Mouse (Mus musculus) forebrain, embryonic 13.5 days (tissue): Measurements from ENCODE around the gene Esrp2. TPM values are rescaled to one million over a fixed set of nuclear protein-coding genes. Genes with fewer than 3 reads are reported as not detected.
A peak's percentile ranks its signal among the peaks of the same experiment; 100 is the strongest.

Source experiments
- ATAC-seq: fragments of 200-750 bp; cut with Nextera tagmentation; 2 replicates; pipeline ENCODE4 v1.8.0; 2017
- H3K27ac ChIP-seq: fragments of 300-500 bp; sonication (generic); 2 replicates; pipeline ENCODE4 v1.5.1; 2015; ENCODE audit warnings: inconsistent platforms, mild to moderate bottlenecking, moderate library complexity
- H3K27me3 ChIP-seq: fragments of 300-500 bp; sonication (generic); 2 replicates; pipeline ENCODE4 v1.6.1; 2015; ENCODE audit warnings: mild to moderate bottlenecking, inconsistent platforms
- H3K36me3 ChIP-seq: fragments of 300-500 bp; sonication (generic); 2 replicates; pipeline ENCODE4 v1.6.1; 2015; ENCODE audit warnings: mild to moderate bottlenecking, inconsistent platforms; ENCODE audit not compliant: poor library complexity, severe bottlenecking
- H3K4me1 ChIP-seq: fragments of 300-500 bp; sonication (generic); 2 replicates; pipeline ENCODE4 v1.6.1; 2015; ENCODE audit warnings: inconsistent platforms
- H3K4me2 ChIP-seq: fragments of 300-500 bp; sonication (generic); 2 replicates; pipeline ENCODE4 v1.6.1; 2015; ENCODE audit warnings: inconsistent platforms, mild to moderate bottlenecking, moderate library complexity
- H3K4me3 ChIP-seq: fragments of 300-500 bp; sonication (generic); 2 replicates; pipeline ENCODE4 v1.5.1; 2015; ENCODE audit warnings: mild to moderate bottlenecking, inconsistent platforms
- H3K9ac ChIP-seq: fragments of 300-500 bp; sonication (generic); 2 replicates; pipeline ENCODE4 v1.6.1; 2015; ENCODE audit warnings: mild to moderate bottlenecking, inconsistent platforms
- H3K9me3 ChIP-seq: fragments of 300-500 bp; sonication (generic); replicated peaks from 2 replicates; pipeline ENCODE4 v1.6.1; 2016; ENCODE audit warnings: inconsistent platforms
- whole genome bisulfite sequencing: fragments of 180-500 bp; shearing (Covaris S2); methylation state at CpG from one replicate; pipeline ENCODE4 v1.1.7; 2015; 5-methylcytosine and 5-hydroxymethylcytosine counted together
- polyA plus RNA-seq: library from polyadenylated mRNA; unstranded; fragments of >200 nt; fragmentation: Nextera tagmentation; extraction: Ambion mirVana; gene quantifications from 2 replicates; pipeline ENCODE4 v1.2.1, GENCODE M21; 2015

Esrp2 gene
- polyA plus RNA-seq, 1 experiment from 2014 or later: 0.23 TPM

GRCm38 (mm10) chr8:106145331-106145730 is 8.6 kb upstream of the Esrp2 start:
- WGBS: 95% methylated on average over 2 of the region's 2 CpGs
- Histone ChIP-seq H3K4me1 (no peaks in the 10 kb centered on the region), H3K9ac (no peak overlapping the region), H3K9me3 (no peaks in the 10 kb centered on the region), H3K27me3 (peaks cover 1% of the 10 kb centered on the region; the same call in 1 of the 2 replicates), H3K36me3 (no peaks in the 10 kb centered on the region), H3K27ac (no peak overlapping the region), H3K4me3 (no peak overlapping the region), H3K4me2 (no peak overlapping the region)
- no peak for ATAC-seq

DNA sequence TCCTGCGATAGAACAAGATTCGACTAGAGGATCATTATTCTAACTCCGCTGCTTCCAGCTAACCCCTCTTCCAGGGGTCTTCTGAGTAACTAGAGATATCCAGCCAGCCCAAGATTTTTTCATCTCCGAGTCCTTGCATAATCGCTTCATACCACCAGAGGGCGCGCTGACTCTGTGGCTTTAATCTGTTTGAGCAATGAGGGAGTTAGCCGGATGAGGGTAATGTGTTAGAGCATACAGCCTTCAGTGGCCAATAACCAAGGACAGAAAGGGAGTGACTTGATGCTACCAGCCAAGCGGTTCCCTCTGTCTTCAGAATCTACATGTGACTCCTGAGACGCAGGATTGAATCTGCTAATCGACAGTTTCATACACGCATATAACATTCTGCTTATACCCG is 4.0 kb upstream of the Esrp2 start:
- H3K4me3 ChIP-seq: no peak overlapping the region
- 17% methylated on average over 13 of the region's 13 CpGs for WGBS
- H3K27me3 ChIP-seq: peaks cover 45% of the 10 kb centered on the region
- peak; percentile 69 for ATAC-seq
- no peak overlapping the region for H3K9ac ChIP-seq
- no peak overlapping the region for H3K27ac ChIP-seq
- H3K9me3 ChIP-seq: no peaks in the 10 kb centered on the region
- no peak overlapping the region for H3K4me2 ChIP-seq
- no peaks in the 10 kb centered on the region for H3K36me3 ChIP-seq
- peaks cover 29% of the 10 kb centered on the region for H3K4me1 ChIP-seq

DNA sequence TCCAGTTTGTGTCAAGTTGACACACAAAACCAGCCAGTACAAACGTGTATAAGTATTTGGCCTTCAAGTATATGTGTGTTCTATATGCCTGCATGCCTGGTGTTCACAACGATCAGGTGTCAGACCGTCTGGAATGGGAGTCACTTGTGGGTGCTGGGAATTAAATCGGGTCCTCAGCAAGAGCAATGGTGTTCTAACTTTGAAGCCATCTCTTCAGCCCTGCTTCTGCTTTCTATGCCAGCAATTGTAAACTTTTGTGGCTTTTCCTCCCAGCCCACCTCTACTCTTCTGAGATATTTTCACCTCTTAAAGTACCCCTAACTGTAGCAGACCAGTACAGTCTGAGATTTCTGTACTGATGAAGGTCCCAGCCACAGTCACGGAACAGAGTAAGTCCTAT is 3.4 kb upstream of the Esrp2 start:
- Histone ChIP-seq H3K36me3 (no peaks in the 10 kb centered on the region), H3K27me3 (peaks cover 51% of the 10 kb centered on the region), H3K9me3 (no peaks in the 10 kb centered on the region), H3K27ac (no peak overlapping the region), H3K4me3 (no peak overlapping the region), H3K4me1 (peaks cover 31% of the 10 kb centered on the region), H3K9ac (no peak overlapping the region), H3K4me2 (no peak overlapping the region)
- no peak for ATAC-seq
- 67% methylated on average over 5 of the region's 5 CpGs for WGBS

GRCm38 (mm10) chr8:106138616-106139015 is 1.8 kb upstream of the Esrp2 start:
- Histone ChIP-seq H3K4me2 (peak overlapping the region; percentile 76), H3K27ac (no peak overlapping the region), H3K9ac (peak overlapping the region; percentile 60; the same call in 1 of the 2 replicates), H3K36me3 (no peaks in the 10 kb centered on the region), H3K4me1 (peaks cover 31% of the 10 kb centered on the region), H3K9me3 (no peaks in the 10 kb centered on the region), H3K27me3 (peaks cover 67% of the 10 kb centered on the region), H3K4me3 (peak overlapping the region; percentile 47)
- 17% methylated on average over 7 of the region's 7 CpGs for WGBS
- no peak for ATAC-seq

DNA sequence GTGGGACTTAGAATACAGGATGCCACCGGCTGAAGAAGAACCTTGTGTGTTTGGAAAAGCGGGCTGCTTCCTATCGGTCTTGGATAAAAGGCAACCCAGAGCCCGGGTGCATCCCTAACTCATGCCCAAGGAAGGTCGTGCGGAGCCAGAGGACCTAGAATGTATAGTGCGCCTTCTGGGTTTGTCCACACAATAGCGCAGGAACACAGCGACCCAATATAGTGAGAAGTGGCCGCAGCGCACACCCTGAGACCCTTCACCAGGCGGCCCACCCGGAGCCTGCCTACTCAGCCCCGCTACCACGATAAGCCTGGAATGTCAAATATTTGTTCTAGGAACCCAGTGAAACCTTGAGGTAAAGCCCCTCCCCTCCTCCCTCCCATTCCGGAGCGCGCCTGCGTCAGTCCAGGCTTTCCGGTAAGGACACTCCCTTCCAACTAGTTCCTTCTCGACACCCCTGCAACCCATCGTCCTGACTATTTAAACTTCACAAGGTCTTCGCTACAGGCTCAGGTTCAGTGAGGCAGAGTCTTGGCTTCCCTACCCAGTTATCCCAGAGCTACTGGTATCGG is 1.2 kb upstream of the Esrp2 start:
- Histone ChIP-seq H3K27ac (no peak overlapping the region), H3K4me2 (peak overlapping the region; percentile 76), H3K36me3 (peaks cover under 1% of the 10 kb centered on the region; the same call in 1 of the 2 replicates), H3K9me3 (no peaks in the 10 kb centered on the region), H3K4me1 (peaks cover 31% of the 10 kb centered on the region), H3K27me3 (peaks cover 73% of the 10 kb centered on the region), H3K9ac (peak overlapping the region; percentile 60; the same call in 1 of the 2 replicates), H3K4me3 (peak overlapping the region; percentile 47)
- ATAC-seq: peak; percentile 57
- whole genome bisulfite sequencing: under 1% methylated on average over 24 of the region's 24 CpGs

GRCm38 (mm10) chr8:106137218-106137905 is 588 bp upstream of the Esrp2 start:
- 3% methylated on average over 22 of the region's 22 CpGs for WGBS
- Histone ChIP-seq H3K27me3 (peaks cover 78% of the 10 kb centered on the region), H3K4me1 (peaks cover 31% of the 10 kb centered on the region), H3K4me2 (peak overlapping the region; percentile 76), H3K9ac (peak overlapping the region; percentile 60), H3K36me3 (peaks cover 7% of the 10 kb centered on the region), H3K4me3 (peak overlapping the region; percentile 47), H3K27ac (no peak overlapping the region), H3K9me3 (no peaks in the 10 kb centered on the region)
- no peak for ATAC-seq

- H3K4me1 ChIP-seq: peaks cover 31% of the 10 kb centered on the region
- no peak overlapping the region for H3K9ac ChIP-seq
- H3K9me3 ChIP-seq: no peaks in the 10 kb centered on the region
- peak overlapping the region; percentile 76; the same call in 1 of the 2 replicates for H3K4me2 ChIP-seq
- peaks cover 78% of the 10 kb centered on the region for H3K27me3 ChIP-seq
- 6% methylated on average over 19 of the region's 19 CpGs for whole genome bisulfite sequencing
- H3K36me3 ChIP-seq: peaks cover 23% of the 10 kb centered on the region
- H3K4me3 ChIP-seq: peak overlapping the region; percentile 47; the same call in 1 of the 2 replicates
- ATAC-seq: no peak
- no peak overlapping the region for H3K27ac ChIP-seq
Measured at GRCm38 (mm10) chr8:106135672-106136071, 1.1 kb downstream of the Esrp2 start.

- no peak overlapping the region for H3K27ac ChIP-seq
- peaks cover 31% of the 10 kb centered on the region for H3K4me1 ChIP-seq
- no peak overlapping the region for H3K4me2 ChIP-seq
- H3K4me3 ChIP-seq: no peak overlapping the region
- H3K27me3 ChIP-seq: peaks cover 73% of the 10 kb centered on the region
- 24% methylated on average over 14 of the region's 14 CpGs for WGBS
- no peaks in the 10 kb centered on the region for H3K9me3 ChIP-seq
- H3K9ac ChIP-seq: no peak overlapping the region
- peaks cover 31% of the 10 kb centered on the region for H3K36me3 ChIP-seq
- no peak for ATAC-seq
Measured at GRCm38 (mm10) chr8:106134751-106135571, 1.8 kb downstream of the Esrp2 start.

DNA sequence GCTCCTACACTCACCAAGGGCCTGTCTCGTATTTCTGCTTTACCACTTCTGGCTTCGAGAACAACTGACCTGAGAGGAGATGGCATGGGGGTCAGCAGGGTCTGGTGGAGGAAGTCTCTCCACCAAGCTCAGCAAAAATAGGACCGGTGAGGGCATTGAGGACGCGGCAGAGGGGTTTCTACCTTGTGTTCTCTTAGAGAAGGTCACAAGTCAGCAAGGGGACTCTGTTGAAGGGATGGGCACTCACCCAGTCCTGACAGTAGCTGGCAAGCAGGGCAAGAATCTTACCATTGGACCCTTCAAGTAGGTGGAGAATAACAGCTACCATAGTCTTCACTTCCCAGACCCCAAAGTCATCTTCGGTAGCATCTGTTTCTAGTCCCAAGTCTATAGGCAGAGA is 2.8 kb downstream of the Esrp2 start:
- no peak for ATAC-seq
- H3K9me3 ChIP-seq: no peaks in the 10 kb centered on the region
- no peak overlapping the region for H3K4me2 ChIP-seq
- H3K27ac ChIP-seq: no peak overlapping the region
- peaks cover 64% of the 10 kb centered on the region for H3K27me3 ChIP-seq
- H3K9ac ChIP-seq: no peak overlapping the region
- H3K4me3 ChIP-seq: no peak overlapping the region
- peaks cover 39% of the 10 kb centered on the region for H3K36me3 ChIP-seq
- 89% methylated on average over 6 of the region's 6 CpGs for WGBS
- H3K4me1 ChIP-seq: peaks cover 31% of the 10 kb centered on the region

- no peak overlapping the region for H3K4me2 ChIP-seq
- no peak overlapping the region for H3K27ac ChIP-seq
- H3K36me3 ChIP-seq: peaks cover 43% of the 10 kb centered on the region
- H3K27me3 ChIP-seq: peaks cover 60% of the 10 kb centered on the region
- H3K9me3 ChIP-seq: no peaks in the 10 kb centered on the region
- WGBS: 76% methylated on average over 13 of the region's 13 CpGs
- H3K4me3 ChIP-seq: no peak overlapping the region
- no peak overlapping the region for H3K9ac ChIP-seq
- no peak for ATAC-seq
- H3K4me1 ChIP-seq: peaks cover 30% of the 10 kb centered on the region
Measured at GRCm38 (mm10) chr8:106133526-106133925, 3.2 kb downstream of the Esrp2 start.

DNA sequence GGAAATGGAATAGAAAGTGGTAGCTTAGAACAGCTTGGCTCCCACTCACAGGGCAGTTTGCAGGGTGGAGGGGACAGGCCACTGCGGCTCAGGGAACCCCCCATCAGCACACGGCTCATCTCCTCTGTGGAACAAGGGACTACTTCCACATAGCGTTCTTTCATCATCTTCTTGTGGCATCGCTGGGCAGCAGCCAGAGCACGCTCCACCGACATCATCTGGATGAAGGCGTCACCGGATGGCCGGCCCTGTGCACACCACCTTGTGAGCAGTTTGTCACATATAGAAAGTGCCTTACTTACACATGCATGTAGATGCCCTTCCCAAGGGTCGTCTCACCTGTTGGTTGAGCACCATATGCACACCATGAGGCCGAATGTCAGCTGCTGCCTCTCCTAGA is 4.4 kb downstream of the Esrp2 start:
- peaks cover 55% of the 10 kb centered on the region for H3K36me3 ChIP-seq
- WGBS: 93% methylated on average over 11 of the region's 11 CpGs
- H3K4me3 ChIP-seq: no peak overlapping the region
- H3K4me2 ChIP-seq: no peak overlapping the region
- H3K4me1 ChIP-seq: peaks cover 18% of the 10 kb centered on the region
- H3K9ac ChIP-seq: no peak overlapping the region
- H3K9me3 ChIP-seq: no peaks in the 10 kb centered on the region
- peaks cover 49% of the 10 kb centered on the region for H3K27me3 ChIP-seq
- no peak overlapping the region for H3K27ac ChIP-seq
- ATAC-seq: no peak
